Mouse (Mus musculus) spleen, embryonic (tissue): ENCODE results near the gene Cebpz.

ENCODE experiments used
- CTCF ChIA-PET: fragments of 350-600 bp; sonication (Branson Sonifier 250); formaldehyde crosslinking; loops from one replicate; lab custom pipeline; 2022; lab: Charles Lee

Cebpz gene

DNA sequence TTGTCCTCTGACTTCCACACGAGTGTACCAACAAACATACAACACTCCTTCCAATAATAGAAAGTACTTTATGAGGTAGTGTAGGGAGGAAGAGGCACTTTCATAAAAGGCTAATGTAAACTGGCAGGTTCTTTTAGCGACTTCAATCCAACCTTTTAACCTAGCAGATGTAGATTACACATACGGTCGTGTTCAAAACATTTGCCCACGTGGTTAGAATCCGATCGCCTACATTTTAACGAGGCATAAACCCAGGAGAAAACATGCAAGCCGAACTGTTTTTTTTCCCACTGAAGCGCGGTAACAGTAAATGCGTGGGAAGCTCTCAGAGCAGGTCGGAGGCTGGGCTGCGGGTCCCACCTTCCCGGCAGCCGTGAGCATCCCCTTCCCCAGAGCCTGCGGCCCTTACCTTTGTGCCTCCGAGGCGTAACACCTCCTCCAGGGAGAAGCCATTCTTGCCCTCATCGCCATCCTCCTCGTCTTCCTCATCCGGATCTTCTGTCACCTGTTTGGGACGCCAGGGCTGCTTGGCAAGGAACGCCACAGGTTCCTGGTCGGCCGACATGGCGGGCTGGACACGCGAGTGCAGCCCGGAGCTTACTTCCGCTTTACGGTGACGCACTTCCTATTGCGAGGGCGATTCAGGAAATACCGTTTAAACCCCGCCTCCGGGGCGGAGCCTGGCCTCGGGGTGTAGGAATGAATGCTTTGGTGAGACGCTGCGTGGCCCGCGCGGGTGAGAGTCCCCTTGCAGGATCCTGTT, at the start of gene Cebpz, which contains the start of gene Ndufaf7:
TSS of gene Cebpz (minus strand) at position 601 of the 763 bp plus-strand sequence.
TSS of gene Ndufaf7 (plus strand) at position 671 of the 763 bp plus-strand sequence.
- CTCF ChIA-PET, result interaction anchor here (0.7 kb wide), 1 partner anchor 200 kb away, joined by 7 read pairs; no protein-coding TSS in a partner anchor

DNA sequence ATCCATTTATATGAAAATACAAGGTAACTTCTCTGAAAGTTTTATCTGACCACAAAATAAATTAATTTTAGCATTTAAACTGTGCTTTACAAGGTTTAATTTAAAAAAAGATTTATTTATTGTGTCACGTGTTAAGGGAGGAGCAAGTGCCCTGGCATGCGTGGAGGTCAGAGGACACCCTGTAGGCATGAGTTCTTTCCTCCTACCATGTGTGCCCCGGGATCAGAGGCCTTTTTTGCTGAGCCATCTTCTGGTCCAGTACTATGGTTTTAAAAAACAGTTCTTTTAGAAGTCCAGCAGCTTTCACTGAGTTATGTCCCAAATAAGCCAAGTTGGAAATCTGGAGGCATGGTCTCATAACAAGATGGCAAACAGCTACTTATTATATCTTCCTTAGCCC, 46.9 kb upstream of the Cebpz start:
- CTCF ChIA-PET, result no interaction called here

DNA sequence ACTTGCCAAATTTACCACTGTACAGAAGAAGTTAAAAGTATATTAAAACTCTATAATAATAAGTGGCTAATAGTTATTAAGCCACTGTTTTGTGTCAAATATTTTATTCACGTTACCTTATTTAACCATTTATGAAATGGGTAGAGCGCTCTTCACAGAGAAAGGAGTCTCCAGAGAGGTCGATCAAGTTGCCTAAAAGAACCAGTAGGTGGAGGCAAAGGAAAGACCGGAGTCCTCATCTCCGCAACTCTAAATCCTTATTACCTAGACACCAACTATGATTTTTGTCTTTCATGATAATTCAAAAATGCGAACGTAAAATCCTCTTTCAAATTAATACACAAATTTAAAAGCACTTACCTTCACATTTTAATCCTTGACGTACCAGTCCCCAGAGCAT, 46.3 kb upstream of the Cebpz start:
- CTCF ChIA-PET, result no interaction called here

DNA sequence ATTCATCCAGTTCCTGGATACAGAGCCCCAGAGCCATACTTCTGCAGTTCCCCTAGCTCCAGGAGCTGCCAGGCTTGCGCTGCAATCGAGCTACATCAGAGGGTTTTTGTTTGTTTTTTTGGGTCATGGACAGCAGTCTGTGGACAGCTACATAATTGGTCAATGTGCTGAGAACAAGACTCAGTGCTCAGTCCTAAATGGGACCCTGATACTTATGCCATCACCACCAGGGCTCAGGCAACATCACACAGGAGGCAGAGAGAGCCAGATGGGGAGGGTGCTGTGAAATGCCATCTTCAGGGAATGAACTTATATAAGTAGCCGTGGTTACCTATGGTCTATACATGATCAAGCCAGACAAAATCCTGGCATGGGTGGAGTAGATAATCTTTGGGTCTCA, 31.6 kb upstream of the Cebpz start:
- CTCF ChIA-PET, result no interaction called here

DNA sequence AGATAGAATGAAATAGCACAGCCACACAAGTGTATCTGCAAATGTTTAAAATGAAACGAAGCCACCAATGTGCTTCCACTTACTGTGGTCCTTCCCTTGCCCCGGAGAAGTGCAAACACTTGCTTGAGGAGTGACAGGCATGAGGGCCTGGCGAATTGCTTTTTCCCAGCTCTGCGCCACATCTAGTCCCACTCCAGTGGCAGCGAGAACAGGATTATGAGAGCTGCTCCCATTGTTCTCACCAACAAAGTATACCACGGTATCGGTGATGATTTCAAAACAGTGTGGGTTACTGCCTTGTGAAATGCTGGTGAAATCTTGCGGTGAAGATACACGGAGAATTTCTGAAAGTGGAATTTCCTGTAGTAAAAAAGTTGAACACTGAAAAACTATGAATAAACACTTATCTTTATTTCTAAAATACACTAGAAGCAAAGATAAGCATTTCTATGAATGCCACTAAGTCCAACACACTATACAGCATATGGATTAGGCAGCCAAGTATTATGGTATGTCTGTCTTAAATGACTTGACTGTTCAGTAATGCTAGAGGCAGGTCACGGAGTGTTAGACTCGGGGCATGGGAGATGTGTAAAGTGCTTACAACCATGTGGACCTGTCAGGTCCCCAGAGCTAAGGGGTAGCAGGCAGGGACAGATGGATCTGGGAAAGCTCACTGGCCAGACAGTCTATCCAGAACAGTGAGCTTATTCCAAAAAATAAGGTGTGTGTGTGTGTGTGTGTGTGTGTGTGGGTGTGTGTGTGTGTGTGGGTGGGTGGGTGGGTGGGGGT, 29.4 kb upstream of the Cebpz start:
- CTCF ChIA-PET, result no interaction called here

DNA sequence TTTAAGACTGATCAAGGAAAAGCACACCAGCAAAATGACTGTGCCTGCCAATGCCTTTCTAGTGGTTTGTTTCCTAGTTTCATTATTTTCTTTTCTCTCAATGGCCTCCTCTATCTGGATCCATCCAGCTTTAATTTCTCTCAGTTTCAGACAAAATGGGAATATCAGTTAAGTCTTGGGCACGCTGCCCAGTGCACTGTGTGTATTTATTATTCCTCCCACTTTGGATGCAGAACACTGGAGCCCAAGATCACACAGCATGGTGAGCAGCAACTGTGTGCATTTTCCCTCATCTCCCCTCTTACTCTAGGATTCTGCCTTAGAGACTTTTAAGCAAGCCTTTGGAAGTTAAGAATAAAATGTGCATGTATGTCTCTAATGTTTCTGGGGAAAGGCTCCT, 27.5 kb upstream of the Cebpz start:
- CTCF ChIA-PET, result no interaction called here

DNA sequence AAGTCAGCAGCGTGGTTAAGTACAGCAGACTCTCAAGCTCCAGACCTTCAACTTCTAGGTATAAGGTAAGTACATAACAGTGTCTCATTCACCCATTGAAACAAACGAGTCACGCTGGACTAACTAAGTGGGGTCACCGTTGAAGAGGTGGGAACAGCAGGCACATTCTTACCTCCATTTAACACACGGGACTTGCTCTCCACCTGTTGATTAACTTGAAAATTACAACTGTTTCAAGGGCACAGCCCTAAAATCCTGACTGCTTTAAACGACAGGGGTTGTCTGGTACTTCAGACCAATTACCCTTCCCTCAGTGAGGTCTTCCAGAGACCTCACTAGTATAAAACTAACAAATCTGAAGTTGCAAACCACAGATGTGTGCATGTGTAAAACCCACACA, 22.6 kb upstream of the Cebpz start:
- CTCF ChIA-PET, result no interaction called here

DNA sequence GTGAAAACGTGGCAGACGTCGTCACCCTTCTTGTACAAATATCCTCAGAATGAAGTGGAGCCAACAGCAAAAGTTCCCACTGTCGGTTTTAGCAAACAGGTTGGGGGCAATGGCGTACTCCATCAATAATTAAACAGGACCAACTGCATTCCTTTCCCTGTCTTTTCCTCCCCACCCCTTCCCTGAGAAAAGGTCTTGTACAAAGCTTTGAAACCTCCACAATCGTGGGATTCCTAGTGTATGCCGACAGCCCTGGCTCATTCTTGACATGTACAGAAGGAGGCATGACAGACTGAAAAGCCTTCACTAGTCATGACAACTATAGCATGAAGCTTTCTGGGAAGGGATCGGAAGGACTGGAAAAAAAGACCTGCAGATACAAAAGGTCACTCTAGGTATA, 16.4 kb upstream of the Cebpz start:
- CTCF ChIA-PET, result no interaction called here

DNA sequence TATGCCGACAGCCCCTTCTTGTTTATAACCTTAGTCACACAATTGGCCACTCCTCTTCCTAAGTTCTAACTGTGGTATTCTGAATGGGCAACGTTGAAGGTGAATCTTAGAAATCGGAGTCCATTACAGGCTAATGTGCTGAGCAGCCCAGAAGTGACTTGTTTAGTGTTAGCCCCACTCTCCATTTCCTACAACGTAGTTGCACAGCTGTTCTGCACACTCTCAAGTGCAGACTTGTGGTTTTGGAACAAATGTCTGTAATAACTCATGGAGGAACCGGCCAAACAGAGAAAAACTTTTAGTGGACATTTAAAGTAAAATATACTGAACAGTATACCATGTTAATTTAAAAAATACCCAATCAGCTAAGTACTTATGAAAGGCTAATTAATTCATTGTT, 15.2 kb upstream of the Cebpz start:
- CTCF ChIA-PET, result no interaction called here

DNA sequence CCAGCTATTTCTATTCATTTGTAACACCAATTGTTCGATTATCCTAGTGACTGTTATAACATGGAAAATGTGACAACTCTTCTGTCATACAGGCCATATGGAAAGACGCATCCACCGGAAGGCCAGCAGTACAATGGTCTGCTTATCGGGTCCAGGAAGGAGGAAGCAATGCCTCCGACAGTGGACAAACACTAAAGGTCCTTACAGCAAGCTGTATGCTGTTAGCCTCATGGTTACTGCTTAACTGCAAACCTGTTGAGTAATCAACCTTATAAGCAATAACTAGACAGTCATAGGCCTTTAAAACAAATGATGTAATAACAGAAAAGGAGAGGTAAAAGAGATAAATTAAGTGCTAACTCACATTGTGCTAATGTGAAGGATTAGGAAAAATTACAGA, 14.4 kb upstream of the Cebpz start:
- CTCF ChIA-PET, result no interaction called here

DNA sequence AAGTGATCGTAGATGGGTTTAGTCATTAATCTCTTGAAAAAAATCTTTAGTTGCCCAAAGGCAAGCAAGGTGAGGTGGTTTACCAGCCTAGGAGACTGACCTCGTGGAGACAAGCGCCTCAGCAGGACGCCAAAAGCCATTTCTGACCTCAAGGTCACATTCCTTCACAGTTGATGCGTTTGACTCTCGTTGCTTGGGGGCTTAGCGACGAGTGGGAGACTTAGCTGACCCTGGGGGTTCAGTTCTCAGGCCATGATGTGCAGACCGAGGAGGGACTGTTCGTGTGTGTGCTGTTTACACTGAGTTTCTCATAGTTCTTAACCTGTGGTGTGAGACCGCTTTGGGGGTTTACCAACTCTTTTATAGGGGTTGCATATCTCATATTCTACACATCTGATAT, 5.7 kb upstream of the Cebpz start:
- CTCF ChIA-PET, result no interaction called here

DNA sequence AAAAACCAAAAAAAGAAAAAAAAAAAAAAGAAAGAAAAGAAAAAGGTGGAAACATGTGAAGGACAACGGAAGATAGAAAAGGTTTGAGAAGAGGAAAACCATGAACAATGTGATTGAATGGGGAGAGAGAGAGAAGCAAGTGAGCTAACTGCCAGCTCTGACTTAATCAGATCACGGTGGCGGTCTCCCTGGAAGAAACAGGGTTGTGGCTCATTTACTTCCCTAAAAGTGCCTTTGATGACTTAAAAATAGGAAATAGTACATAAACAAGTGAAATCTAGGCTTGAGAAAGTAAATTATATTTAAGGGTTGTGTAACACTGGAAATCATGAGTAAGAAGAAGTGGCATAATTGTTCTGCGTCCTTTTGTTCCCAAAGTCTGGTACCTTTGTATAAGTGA, 2.1 kb upstream of the Cebpz start:
- CTCF ChIA-PET, result no interaction called here

DNA sequence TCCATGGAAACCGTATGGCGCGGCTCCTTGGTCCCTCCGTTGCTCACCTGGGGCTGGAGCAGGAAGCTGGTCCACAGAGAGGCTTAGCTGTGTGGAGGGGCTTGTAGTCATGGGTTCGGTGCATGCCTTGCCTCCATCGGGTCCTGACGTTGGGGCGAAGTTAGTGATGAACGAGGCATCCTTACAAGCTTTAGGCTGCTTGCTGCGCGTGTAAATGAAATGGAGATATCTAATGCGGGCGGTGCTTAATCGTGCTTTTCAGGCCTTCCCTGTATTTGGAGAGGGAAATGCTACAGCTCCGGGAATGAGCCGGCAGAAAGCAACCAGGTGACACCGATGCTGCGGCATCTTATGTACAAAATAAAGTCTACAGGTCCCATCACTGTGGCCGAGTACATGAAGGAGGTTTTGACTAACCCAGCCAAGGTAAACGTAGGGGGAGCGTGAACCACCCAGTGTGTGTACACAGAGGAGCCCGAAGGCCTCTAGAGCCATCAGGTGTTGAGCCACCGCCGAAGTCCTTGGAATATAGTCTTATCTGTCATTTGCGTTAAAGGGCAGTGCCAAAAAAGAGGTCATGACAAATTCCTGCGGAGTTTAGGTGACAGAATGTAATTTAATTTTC, 475 bp upstream of the Cebpz start:
- CTCF ChIA-PET, result no interaction called here

DNA sequence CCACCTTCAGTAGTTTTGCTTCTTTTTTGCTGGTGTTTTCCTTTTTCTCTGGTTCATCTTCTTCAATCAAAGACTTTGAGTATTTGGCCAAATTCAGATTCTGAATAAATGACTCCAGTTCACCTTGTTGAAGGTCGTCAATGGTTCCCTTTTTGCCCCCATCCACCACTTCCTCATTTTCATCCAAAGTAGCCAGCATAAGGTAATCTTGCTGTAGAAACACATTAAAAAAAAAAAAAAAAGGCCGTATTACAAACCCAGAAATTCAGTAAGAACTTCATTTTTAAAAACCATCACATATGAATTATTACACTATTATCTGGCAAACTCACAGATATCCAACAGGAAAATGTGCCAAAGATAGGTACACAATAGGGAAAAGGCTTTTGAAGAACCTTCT, 1.0 kb downstream of the Cebpz start:
- CTCF ChIA-PET, result interaction anchor here (0.7 kb wide), 1 partner anchor 199 kb away, joined by 7 read pairs; no protein-coding TSS in a partner anchor

DNA sequence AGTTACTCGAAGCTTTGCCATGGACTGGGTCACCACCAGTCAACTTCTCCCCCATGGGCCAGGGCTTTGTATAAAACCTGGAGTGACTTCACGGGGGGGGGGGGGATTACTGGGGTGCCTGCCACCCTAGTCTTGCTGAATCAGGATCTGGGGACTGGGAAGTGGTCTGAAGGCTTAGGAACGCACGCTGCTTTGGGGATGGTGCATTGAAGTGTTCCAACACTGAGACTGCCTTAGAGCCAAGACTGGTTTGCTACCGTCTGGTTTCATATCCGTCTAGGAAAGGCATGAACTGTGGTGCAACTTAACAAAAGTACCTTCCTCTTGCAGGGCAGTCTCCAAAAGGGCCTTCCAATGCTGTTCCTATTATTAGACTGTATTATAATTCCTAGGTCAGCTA, 19.2 kb downstream of the Cebpz start:
- CTCF ChIA-PET, result interaction anchor here (0.7 kb wide), 1 partner anchor 17 kb away, joined by 3 read pairs; no protein-coding TSS in a partner anchor

DNA sequence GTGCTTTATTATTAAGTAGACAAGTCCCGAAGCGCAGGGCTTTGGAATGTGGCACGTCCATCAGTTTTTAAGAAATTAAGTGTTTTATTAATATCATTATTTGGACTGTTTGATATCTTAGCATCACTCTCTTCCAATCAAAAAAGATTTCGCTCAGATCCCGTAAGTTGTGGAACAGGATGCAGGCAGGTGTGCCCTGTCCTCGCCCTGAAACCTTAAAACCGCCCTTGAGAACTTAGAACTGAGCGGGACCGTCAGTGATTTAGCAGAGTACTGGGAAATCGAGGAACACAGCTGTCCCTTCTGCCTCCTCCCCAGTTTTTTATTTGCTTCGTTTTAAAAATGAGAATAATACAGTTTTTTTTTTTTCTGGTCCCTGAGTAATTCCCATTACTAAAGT, 20.0 kb downstream of the Cebpz start:
- CTCF ChIA-PET, result no interaction called here

DNA sequence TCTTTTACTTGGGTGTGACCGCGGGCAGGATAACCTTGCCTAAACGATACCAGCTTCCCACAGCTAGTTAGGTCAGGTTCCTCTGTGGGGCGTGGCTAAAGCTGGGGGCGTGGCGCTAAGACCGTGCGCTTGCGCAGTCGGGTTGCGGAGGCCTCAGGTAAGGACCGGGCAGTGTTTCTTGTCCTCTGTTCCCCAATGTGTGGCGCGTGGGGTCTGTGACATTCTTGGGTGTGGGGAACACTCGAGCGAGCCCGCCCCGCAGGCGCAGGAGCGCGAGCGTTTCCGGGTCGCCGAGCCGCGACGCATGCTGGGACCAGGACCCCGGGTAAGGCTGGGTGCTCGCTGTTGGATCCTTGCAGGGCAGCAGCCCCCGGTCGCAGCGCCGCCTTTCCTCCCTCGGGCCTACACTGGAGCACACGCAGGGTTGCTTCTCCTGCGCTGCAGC, 20.5 kb downstream of the Cebpz start, which contains the start of gene Cebpzos:
TSS of gene Cebpzos (plus strand) at position 132 of the 445 bp plus-strand sequence.
- CTCF ChIA-PET, result no interaction called here

DNA sequence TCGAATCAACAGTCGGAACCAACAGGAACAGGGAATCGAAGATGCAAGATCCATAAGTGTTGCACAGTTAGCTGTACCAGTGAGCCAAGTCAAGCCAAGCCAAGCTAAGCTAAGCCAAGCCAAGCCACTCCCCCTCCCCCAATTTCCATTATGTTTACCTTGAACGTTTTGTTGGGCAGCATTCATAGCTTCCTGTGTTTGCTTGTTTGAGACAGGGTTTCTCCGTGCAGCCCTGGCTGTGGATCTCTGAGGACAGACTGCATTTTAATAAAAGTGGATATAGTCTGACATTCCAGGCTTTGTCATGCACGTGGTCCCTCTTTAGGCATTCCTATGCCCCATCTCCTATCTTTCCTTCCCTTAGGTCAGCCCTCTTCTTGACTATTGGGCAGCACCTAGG, 21.1 kb downstream of the Cebpz start:
- CTCF ChIA-PET, result no interaction called here

DNA sequence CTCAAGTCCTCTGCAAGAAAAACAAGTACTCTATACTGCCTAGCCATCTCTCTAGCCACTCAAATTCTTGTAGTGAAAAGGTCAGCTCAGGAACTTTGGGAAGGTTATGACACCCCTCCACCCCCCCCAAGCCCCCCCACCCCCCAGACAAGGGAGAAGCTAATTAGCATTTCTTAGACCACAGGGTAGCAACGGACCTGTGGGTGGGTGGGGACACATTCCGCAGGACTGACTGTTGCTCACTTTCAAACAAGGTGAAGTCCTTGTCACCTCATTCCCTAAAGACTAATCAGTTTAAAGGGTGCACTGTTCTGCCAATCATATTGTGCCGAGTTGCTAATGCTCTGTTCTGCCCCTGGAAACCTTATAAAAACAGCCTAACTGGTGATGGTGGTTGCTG, 22.9 kb downstream of the Cebpz start:
- CTCF ChIA-PET, result no interaction called here

DNA sequence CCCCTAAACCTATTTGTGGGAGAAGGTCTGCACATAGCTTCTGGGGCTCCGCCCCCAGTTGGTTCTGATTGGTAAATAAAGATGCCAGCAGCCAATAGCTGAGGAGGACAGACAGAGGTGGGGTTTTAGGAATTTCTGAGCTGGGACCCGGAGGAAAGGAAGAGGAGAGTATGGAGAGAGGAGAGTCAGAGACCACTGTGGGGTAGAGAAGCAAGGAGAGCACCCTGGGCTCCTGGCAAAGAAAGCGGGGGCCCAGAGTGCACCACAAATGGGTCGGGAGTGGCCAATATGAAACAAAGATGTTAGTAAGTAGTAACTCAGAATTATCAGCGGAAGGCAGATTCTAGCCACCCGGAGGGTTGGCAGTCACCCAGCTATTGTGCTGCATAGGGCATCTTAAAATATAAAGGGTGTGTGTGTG, 24.0 kb downstream of the Cebpz start:
- CTCF ChIA-PET, result no interaction called here

DNA sequence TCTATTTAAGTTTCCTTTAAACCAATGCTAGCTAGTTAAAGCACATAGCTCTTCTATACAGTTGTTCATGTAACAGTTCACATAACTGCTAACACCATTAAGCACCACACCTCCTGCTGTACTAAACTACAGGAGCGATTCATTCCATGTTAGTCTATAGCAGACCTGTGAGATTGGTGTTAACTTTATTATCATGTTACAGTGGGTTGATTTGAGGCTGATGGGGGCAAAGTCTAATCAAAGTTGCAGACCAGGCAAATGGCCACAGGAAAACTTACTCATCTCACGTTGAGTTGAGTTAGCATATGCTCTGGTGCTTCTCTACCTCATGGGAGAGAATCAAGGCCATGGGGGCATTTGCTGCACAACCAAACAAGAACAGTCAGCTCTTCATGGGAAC, 27.5 kb downstream of the Cebpz start:
- CTCF ChIA-PET, result no interaction called here

DNA sequence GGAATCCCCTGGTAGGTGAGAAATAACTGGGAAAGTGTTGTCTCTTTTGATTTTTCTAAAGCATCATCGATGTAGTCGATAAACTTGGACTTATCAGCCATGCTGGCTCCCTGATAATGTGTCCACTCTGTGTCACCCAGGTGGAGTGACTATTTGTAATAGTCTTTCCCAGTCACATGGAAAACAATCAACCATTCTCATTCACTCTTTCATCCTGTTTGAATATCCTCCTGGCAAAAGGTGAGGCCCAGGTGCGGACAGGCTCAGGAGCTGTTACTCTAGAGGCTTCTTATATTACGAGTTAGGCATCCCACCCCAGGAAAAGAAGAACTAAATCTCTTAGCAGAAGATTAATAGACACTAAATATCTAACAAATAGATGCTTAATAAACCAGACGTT, 30.0 kb downstream of the Cebpz start, which contains the start of gene Sult6b1:
TSS of gene Sult6b1 (minus strand) at position 101 of the 400 bp plus-strand sequence.
- CTCF ChIA-PET, result no interaction called here
